Mouse (Mus musculus) brain, adult 2 months (tissue): ENCODE measurements around the gene Trpc7.
A peak's percentile ranks its signal among the peaks of the same experiment; 100 is the strongest.

Source experiments
- DNase-seq: peaks from one replicate; pipeline ENCODE4 v3.0.0; 2011; ENCODE audit warnings: low read depth, low spot score

Gene Trpc7

GRCm38 (mm10) chr13:56895893-56896292 lies at the start of gene Trpc7:
Gene Trpc7, minus strand, starts transcription at chr13:56895993.
- no peak for DNase-seq

- DNase-seq = no peak
These were observed 43.5 kb upstream of the Trpc7 start for GRCm38 (mm10) chr13:56939261-56939660.

- no peak for DNase-seq
These were observed 38.2 kb upstream of the Trpc7 start for GRCm38 (mm10) chr13:56933832-56934510.

- no peak for DNase-seq
These were observed 34.6 kb upstream of the Trpc7 start for GRCm38 (mm10) chr13:56930421-56930820.

- no peak for DNase-seq
These were observed 27.2 kb upstream of the Trpc7 start for GRCm38 (mm10) chr13:56922976-56923375.

GRCm38 (mm10) chr13:56921251-56921650 lies 25.5 kb upstream of the Trpc7 start:
- DNase-seq = no peak

- no peak for DNase-seq
These were observed 18.9 kb upstream of the Trpc7 start for GRCm38 (mm10) chr13:56914721-56915120.

- DNase-seq = peak; percentile 10
These were observed 15.3 kb upstream of the Trpc7 start for GRCm38 (mm10) chr13:56911093-56911492.

GRCm38 (mm10) chr13:56895386-56895785 lies 407 bp downstream of the Trpc7 start:
- DNase-seq = peak; percentile 31

GRCm38 (mm10) chr13:56894543-56894942 lies 1.2 kb downstream of the Trpc7 start:
- DNase-seq = peak; percentile 51

GRCm38 (mm10) chr13:56889888-56890287 lies 5.9 kb downstream of the Trpc7 start:
- DNase-seq = no peak

- DNase-seq = no peak
These were observed 12.9 kb downstream of the Trpc7 start for GRCm38 (mm10) chr13:56882931-56883330.

GRCm38 (mm10) chr13:56864567-56864966 lies 31.2 kb downstream of the Trpc7 start:
- no peak for DNase-seq

GRCm38 (mm10) chr13:56862011-56862410 lies 33.8 kb downstream of the Trpc7 start:
- DNase-seq = peak; percentile 26

- DNase-seq = no peak
These were observed 41.3 kb downstream of the Trpc7 start for GRCm38 (mm10) chr13:56854506-56854905.

GRCm38 (mm10) chr13:56853436-56853835 lies 42.4 kb downstream of the Trpc7 start:
- peak; percentile 53 for DNase-seq

- DNase-seq = no peak
These were observed 49.9 kb downstream of the Trpc7 start for GRCm38 (mm10) chr13:56845866-56846265.

GRCm38 (mm10) chr13:56815471-56815870 lies 80.3 kb downstream of the Trpc7 start:
- peak; percentile 63 for DNase-seq

- DNase-seq = peak; percentile 92
These were observed 88.9 kb downstream of the Trpc7 start for GRCm38 (mm10) chr13:56806776-56807490.

GRCm38 (mm10) chr13:56805131-56805530 lies 90.7 kb downstream of the Trpc7 start:
- no peak for DNase-seq

GRCm38 (mm10) chr13:56797459-56797858 lies 98.3 kb downstream of the Trpc7 start:
- no peak for DNase-seq

- no peak for DNase-seq
These were observed 100.3 kb downstream of the Trpc7 start for GRCm38 (mm10) chr13:56795501-56795900.

GRCm38 (mm10) chr13:56794441-56794840 lies 101.4 kb downstream of the Trpc7 start:
- peak; percentile 57 for DNase-seq
